Mouse (Mus musculus) midbrain, postnatal 0 days (tissue): ENCODE results near the gene Cxcl16. TPM values are rescaled to one million over a fixed set of nuclear protein-coding genes. Genes with fewer than 3 reads are reported as not detected.

Experiments used
- ATAC-seq: fragments of 200-750 bp; cut with Nextera tagmentation; 2 replicates; pipeline ENCODE4 v1.8.0; 2017; ENCODE audit warnings: moderate number of reproducible peaks, mild to moderate bottlenecking, moderate TSS enrichment, moderate library complexity; ENCODE audit not compliant: low FRiP score
- DNase-seq: peaks from one replicate; pipeline ENCODE4 v3.0.0-alpha.2; 2015; ENCODE audit warnings: low spot score
- H3K27ac ChIP-seq: fragments of 300-500 bp; sonication (generic); 2 replicates; pipeline ENCODE4 v1.5.1; 2014; ENCODE audit warnings: low read depth, mild to moderate bottlenecking, low read length, mixed read lengths
- H3K27me3 ChIP-seq: fragments of 300-500 bp; sonication (generic); 2 replicates; pipeline ENCODE4 v1.6.1; 2014; ENCODE audit warnings: low read length, control low read depth, mixed read lengths; ENCODE audit not compliant: insufficient read depth
- H3K36me3 ChIP-seq: fragments of 300-500 bp; sonication (generic); 2 replicates; pipeline ENCODE4 v1.6.1; 2014; ENCODE audit warnings: low read length, control low read depth, mixed read lengths; ENCODE audit not compliant: insufficient read depth
- H3K4me1 ChIP-seq: fragments of 300-500 bp; sonication (generic); 2 replicates; pipeline ENCODE4 v1.6.1; 2014; ENCODE audit warnings: mild to moderate bottlenecking, control low read depth, antibody characterized with exemption, low read length, mixed read lengths; ENCODE audit not compliant: insufficient read depth
- H3K4me2 ChIP-seq: fragments of 300-500 bp; sonication (generic); 2 replicates; pipeline ENCODE4 v1.6.1; 2014; ENCODE audit warnings: low read depth, mild to moderate bottlenecking, low read length, mixed read lengths; ENCODE audit not compliant: poor library complexity, severe bottlenecking
- H3K4me3 ChIP-seq: fragments of 300-500 bp; sonication (generic); 2 replicates; pipeline ENCODE4 v1.5.1; 2014; ENCODE audit warnings: low read depth, mild to moderate bottlenecking, low read length, moderate library complexity
- H3K9ac ChIP-seq: fragments of 300-500 bp; sonication (generic); replicated peaks from 2 replicates; pipeline ENCODE4 v1.6.1; 2014; ENCODE audit warnings: mild to moderate bottlenecking, low read length, moderate library complexity, mixed read lengths; ENCODE audit not compliant: poor library complexity, severe bottlenecking
- H3K9me3 ChIP-seq: fragments of 300-500 bp; sonication (generic); 2 replicates; pipeline ENCODE4 v1.6.1; 2016; ENCODE audit warnings: low read length, control low read depth
- CTCF ChIP-seq: IDR thresholded peaks from 2 replicates; pipeline ENCODE4 v1.5.1; 2016; ENCODE audit warnings: antibody characterized with exemption, mild to moderate bottlenecking
- WGBS: fragments of 180-500 bp; shearing (Covaris S2); extraction: QIAGEN DNeasy Blood & Tissue Kit; methylation state at CpG from one replicate; pipeline ENCODE4 v1.1.7; 2014; 5-methylcytosine and 5-hydroxymethylcytosine counted together
- polyA plus RNA-seq: library from polyadenylated mRNA; unstranded; fragments of >200 nt; fragmentation: Nextera tagmentation; extraction: Ambion mirVana; gene quantifications from 2 replicates; pipeline ENCODE4 v1.2.1, GENCODE M21; 2015
- total RNA-seq: library from RNA; depleted of rRNA; stranded (reverse); fragments of >200 nt; gene quantifications from 2 replicates; pipeline ENCODE4 v1.2.3, GENCODE M21; 2014

Gene Cxcl16
- total and polyA plus RNA-seq, 2 experiments from 2014 or later = 1.9 to 3.1 TPM

- ATAC-seq = no peak
- Histone ChIP-seq H3K9ac (no peak overlapping the region), H3K4me3 (no peak overlapping the region), H3K36me3 (peaks cover 52% of the 10 kb centered on the region), H3K9me3 (no peaks in the 10 kb centered on the region), H3K27ac (no peak overlapping the region), H3K4me1 (peaks cover 8% of the 10 kb centered on the region), H3K27me3 (no peaks in the 10 kb centered on the region), H3K4me2 (no peak overlapping the region)
- 91% methylated on average over 6 of the region's 6 CpGs for WGBS
- no peak for DNase-seq
- no peak for TF ChIP-seq CTCF
These were observed 22.4 kb downstream of the Cxcl16 start for GRCm38 (mm10) chr11:70437426-70437825.

- no peak for DNase-seq
These were observed 24.3 kb downstream of the Cxcl16 start for GRCm38 (mm10) chr11:70435476-70435875.

DNA sequence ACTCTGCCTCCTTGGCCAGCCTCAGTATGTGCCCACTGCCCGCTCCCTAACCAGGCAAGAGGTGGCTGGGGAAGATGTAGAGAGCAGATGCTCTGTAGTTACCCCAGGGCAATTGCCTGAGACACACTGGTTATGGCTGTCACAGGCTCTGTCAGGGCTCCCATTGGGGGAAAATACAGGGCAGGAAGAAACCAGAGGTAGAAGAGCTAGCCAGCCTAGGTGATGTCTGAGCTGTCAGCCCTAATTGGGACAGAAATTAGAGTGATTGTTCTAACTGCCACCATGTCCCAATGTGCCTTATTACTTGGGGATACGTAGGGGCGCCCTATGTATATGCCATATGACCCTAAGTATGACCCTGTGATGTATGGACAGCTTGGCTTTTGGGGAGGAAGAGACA, 25.8 kb downstream of the Cxcl16 start:
- WGBS = 89% methylated on average over 3 of the region's 3 CpGs
- no peak for TF ChIP-seq CTCF
- H3K4me2 ChIP-seq = peak overlapping the region; percentile 78
- peaks cover 8% of the 10 kb centered on the region for H3K4me1 ChIP-seq
- H3K4me3 ChIP-seq = peak overlapping the region; percentile 70
- DNase-seq = no peak
- no peaks in the 10 kb centered on the region for H3K9me3 ChIP-seq
- H3K27ac ChIP-seq = no peak overlapping the region
- H3K27me3 ChIP-seq = no peaks in the 10 kb centered on the region
- peaks cover 30% of the 10 kb centered on the region for H3K36me3 ChIP-seq
- peak overlapping the region; percentile 76 for H3K9ac ChIP-seq
- ATAC-seq = no peak

More at GRCm38 (mm10) chr11:70435476-70435875, 24.3 kb downstream of the Cxcl16 start:
- Histone ChIP-seq H3K9ac (no peak overlapping the region), H3K36me3 (peaks cover 45% of the 10 kb centered on the region), H3K4me2 (no peak overlapping the region), H3K4me1 (peaks cover 8% of the 10 kb centered on the region), H3K27me3 (no peaks in the 10 kb centered on the region), H3K27ac (no peak overlapping the region), H3K4me3 (no peak overlapping the region), H3K9me3 (no peaks in the 10 kb centered on the region)
- WGBS = 83% methylated on average over 5 of the region's 5 CpGs
- TF ChIP-seq CTCF = no peak
- ATAC-seq = no peak

DNA sequence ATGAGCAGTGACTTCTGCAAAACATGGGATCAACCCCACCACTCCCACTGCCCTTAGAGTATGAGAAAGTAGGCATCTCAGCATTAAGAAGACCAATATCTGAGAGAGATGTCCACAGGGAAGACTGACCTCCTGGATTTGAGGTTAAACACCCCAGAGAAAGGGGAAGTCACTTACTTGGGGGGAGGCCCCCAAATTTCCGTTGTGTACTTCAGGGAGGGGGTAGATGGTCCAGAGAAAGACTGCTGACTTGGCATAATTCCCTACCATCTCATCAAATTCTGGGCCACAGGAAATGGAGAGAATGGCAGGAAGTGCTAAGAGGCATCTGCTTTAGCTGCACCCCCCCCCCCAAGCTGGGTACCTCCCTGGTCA, 26.2 kb downstream of the Cxcl16 start:
- H3K9ac ChIP-seq = peak overlapping the region; percentile 76
- no peak for ATAC-seq
- no peaks in the 10 kb centered on the region for H3K27me3 ChIP-seq
- no peak overlapping the region for H3K27ac ChIP-seq
- peak overlapping the region; percentile 78 for H3K4me2 ChIP-seq
- peaks cover 8% of the 10 kb centered on the region for H3K4me1 ChIP-seq
- no peaks in the 10 kb centered on the region for H3K9me3 ChIP-seq
- 75% methylated on average over 1 of the region's 1 CpGs for WGBS
- peak overlapping the region; percentile 70 for H3K4me3 ChIP-seq
- H3K36me3 ChIP-seq = peaks cover 26% of the 10 kb centered on the region
- no peak for DNase-seq
- TF ChIP-seq CTCF = no peak

GRCm38 (mm10) chr11:70432895-70433568, 26.8 kb downstream of the Cxcl16 start:
- H3K9ac ChIP-seq = peak overlapping the region; percentile 76
- H3K4me1 ChIP-seq = peaks cover 8% of the 10 kb centered on the region
- no peak for TF ChIP-seq CTCF
- H3K27me3 ChIP-seq = no peaks in the 10 kb centered on the region
- H3K27ac ChIP-seq = peak overlapping the region; percentile 78
- H3K4me2 ChIP-seq = peak overlapping the region; percentile 78
- DNase-seq (peak; percentile 52), ATAC-seq (peak; percentile 15)
- H3K4me3 ChIP-seq = peak overlapping the region; percentile 70
- no peaks in the 10 kb centered on the region for H3K9me3 ChIP-seq
- peaks cover 21% of the 10 kb centered on the region for H3K36me3 ChIP-seq
- 4% methylated on average over 15 of the region's 15 CpGs for WGBS

DNA sequence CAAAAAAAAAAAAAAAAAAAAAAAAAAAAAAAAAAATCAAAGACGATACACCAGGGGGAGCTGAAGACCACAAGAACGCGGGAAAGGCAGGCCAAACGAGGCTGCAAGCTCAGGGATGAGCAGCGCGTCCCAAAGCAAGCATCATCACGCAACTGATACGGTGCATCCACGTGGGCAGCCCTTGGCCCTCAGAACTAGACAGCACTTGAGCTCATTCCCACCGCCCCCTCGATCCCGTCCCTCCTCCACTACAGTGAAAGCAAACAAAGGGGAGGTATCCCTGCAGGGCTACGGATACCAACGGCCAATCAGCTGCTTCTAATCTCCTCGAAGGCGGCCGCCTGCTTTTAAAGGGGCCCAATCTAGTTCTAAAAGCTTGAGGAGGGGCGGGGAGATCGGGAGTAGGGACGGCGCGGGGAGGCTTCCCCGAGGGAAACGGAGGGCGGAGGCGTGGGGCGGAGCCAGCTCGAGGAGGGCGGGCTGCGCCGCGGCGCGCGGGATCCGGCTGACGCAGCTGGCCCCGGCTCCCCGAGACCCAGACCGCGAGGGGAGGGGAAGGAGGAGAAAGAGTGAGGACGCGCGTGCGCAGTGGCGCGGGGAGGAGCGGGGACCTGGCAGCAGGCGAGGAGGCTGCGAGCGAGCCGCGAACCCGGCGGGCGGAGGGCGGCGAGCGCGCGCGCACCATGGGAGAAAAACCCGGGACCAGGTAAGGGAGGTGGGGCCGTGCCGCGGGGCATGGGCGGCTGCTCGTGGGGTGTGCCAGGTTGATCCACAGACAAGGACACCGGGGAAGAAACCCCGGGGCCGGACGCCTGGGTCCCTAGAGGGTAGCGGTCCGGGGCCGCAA, 27.5 kb downstream of the Cxcl16 start, which contains the start of gene Arrb2:
Gene Arrb2 (plus strand): TSS at position 588 of the 847 bp plus-strand sequence.
- peak within 1 kb of the TSS; percentile 78 for H3K4me2 ChIP-seq
- H3K4me1 ChIP-seq = peaks cover 8% of the 10 kb centered on the region
- peak; percentile 78 for TF ChIP-seq CTCF
- under 1% methylated on average over 74 of the region's 75 CpGs for WGBS
- H3K9ac ChIP-seq = peak within 1 kb of the TSS; percentile 76
- DNase-seq = peak; percentile 99
- no peaks in the 10 kb centered on the region for H3K27me3 ChIP-seq
- no peaks in the 10 kb centered on the region for H3K9me3 ChIP-seq
- peak within 1 kb of the TSS; percentile 70 for H3K4me3 ChIP-seq
- peaks cover 14% of the 10 kb centered on the region for H3K36me3 ChIP-seq
- H3K27ac ChIP-seq = peak within 1 kb of the TSS; percentile 79
- peak; percentile 96 for ATAC-seq
